Mouse (Mus musculus) megakaryocyte progenitor cell, adult 5-6 weeks (primary cell): ENCODE results near the gene Sqor. TPM values are rescaled to one million over a fixed set of nuclear protein-coding genes. Genes with fewer than 3 reads are reported as not detected.

Experiments used
- ATAC-seq: replicated peaks from 2 replicates; pipeline ENCODE4 v1.8.0; 2016; ENCODE audit warnings: mild to moderate bottlenecking, moderate TSS enrichment, inconsistent platforms; ENCODE audit not compliant: poor library complexity
- total RNA-seq, 2 experiments: library from RNA; stranded (forward) in 1 of 2; stranded (reverse) in 1 of 2; fragments of 157-497, 149-512 nt in 1 of 2; fragments of 200-1000 nt in 1 of 2; gene quantifications; 2 replicates each; pipeline versions ENCODE4 v1.2.3 to v1.2.4; 2015 to 2017

Gene Sqor
- 29.5 and 34.6 TPM in 2 replicates for total RNA-seq (2015)
- total RNA-seq (2017): 35.5 and 41.0 TPM in 2 replicates

DNA sequence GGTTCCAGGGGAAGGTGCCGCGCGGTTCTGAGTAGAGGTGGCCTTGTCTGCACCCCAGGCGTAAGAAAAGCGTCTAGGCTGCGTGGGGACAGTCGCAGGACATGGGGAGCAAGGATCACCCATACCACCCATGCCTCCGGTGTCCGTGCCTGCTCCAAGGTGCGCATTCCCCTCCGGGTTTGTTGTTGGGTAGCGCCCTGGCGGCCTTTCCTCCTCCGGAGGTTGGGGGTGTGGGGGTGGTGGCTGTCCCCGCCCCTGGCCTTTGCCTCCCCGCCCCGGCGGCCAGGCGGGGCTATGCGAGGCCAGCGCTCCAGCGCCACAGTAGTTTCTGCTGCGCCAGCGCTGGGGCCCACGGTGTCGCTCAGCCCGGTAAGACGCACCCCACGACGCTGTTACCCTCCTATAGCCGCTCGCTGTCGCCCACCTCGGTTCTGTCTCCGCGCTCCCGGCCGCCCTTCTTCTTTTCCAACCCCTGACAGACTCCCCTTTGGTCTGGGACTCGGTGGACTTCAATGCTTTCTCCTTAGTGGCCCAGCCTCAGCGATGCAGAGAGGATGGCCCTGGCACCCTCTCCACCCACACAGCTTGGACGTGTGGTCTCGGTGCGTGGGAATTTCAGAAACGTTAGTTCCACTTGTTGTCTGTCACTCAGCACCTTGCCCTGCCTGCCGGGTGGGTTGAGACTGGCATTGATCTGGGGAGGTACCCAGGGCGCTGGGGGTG lies at the start of gene Sqor:
TSS of gene Sqor (plus strand) at position 167 of the 723 bp plus-strand sequence.
- ATAC-seq: peak; percentile 89

DNA sequence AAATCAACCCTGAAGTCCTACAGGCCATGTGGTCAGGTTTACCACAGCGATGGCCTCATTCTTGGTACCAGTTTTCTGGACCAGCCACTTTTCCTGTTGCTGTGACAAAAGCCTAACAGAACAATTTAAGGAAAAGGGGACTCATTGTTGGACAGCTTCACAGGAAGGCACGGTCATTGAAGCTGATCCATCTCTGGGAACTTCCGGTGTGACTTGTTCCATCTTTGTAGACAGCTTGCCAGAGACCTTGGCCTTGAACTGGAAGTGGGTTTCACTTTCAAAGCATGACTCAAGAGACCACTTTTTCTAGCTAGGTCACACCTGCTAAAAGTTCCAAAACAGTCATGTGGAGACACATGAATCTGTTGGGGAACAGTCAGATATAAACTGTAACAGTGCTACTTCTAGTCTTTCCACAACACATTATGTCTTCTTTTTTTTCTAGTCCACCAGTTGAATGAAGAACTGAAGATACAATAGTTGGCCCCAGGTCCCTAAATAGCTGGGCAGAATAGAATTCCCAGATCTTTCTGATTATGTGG lies 48.7 kb upstream of the Sqor start:
- ATAC-seq: no peak

DNA sequence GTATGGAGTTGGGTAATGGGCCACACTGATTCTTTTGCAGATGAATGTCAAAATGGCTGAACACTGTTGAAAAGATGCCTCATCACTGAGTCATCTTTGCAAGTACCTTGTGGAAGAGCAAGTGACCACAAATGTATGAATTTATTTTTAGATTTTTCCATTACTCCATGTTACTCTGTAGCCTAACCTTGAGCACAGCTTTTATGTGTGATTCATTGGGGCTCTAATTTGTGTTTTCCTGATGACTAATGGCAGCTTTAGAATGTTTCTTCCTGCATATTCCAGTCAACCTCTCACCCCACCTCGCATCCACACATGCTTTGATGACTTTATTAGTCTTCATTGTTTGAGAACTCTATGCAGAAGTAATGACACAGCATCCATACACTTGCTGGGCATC lies 45.8 kb upstream of the Sqor start:
- no peak for ATAC-seq

DNA sequence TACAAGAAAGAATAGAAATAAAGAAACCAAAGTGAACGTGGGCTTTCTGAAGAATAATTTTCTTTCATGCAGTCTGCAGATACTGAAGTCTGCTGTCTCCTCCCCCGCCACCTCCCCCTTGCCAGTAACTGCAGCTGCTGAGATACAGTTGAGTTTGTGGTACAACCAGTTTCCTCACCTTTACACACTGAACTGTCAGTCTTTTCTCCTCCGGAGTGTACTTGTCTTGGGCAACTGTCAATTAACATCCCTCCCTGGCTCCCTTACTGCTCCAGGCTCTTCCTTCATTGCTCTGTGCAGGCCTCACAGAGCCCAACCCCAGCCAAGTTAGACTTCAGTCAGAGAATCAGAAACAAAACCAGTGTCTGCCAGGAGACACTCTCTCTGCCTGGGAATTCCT lies 44.5 kb upstream of the Sqor start:
- ATAC-seq: peak; percentile 44

DNA sequence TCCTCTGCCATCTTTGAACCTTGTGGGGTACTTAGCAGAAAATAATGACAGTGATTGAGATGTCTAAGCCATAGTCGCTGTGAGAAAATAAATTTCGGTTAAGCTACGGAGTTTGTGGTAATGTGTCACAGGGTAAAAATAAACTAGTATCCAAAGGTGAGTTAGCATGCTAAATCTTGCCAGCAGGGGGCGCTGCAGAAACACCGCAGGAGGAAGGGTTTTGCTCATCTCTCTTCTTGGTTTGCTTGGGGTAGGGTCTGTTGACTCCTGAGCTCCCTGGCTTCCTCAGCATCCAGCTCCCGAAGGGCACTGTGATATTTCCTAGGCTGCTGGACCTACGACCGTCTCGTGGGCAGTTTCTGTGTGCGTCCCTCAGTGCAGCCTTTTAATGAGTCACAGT lies 39.4 kb upstream of the Sqor start:
- ATAC-seq: peak; percentile 73

DNA sequence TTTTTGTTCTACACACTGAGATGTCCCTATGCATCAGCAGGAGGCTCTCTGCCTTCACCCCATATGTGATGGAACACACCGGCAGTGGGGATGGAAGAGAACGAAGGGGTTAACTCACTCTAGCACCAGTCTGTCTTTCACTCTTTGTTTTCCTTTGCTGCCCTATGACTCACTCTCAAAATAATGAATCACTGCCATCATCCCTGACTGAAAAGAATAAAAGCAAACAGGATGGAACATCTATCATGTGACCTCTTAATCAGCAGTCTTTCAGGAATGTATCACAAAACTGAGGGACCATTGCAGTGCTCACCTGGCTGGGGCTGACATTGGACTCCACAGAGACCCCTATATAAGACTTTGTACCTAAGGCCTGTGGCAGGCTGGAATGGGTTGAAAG lies 33.6 kb upstream of the Sqor start:
- ATAC-seq: no peak

DNA sequence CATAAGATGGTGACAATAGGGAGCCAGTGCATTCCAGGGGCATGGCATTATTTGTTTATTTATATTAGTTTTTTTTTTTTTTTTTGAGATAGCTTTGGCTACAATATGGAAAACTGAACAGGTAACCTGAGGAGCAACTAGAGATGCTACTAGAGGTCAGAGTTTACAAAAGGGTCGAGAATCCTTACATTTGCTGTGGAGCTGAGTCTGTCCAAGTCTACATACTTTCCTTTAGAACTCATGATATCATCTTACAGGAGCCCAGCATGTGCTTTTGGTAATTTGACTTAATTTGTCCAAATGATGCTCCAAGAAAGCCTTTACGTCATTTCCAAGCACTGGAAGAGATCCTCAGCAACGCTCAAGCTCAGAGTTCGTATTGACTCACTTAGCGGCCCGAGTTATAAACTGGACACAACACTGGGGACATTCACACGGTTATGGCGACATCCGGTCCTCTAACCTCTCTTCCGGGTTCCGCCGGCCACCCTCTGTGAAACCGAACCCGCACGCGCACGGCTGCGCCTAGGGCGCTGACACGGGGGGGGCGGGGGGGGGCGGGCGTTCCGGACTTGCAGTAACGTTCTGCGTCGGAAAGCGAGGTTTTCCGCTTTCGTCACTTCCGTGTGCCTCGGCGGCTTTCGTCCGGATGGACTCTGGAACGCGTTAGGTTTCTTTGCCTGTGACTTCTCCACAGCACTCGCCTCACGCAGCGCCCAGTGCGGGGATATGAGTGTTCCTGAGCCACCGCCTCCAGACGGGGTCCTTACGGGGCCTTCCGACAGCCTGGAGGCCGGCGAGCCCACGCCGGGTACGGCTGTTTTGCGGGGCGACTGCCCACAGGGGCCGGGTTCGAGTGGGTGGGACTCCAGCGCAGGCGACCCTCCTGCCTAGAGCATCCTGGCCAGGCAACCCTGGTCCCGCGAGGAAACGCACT lies 26.9 kb upstream of the Sqor start, which contains the start of gene Bloc1s6:
TSS of gene Bloc1s6 (plus strand) at position 610 of the 937 bp plus-strand sequence.
- peak; percentile 94 for ATAC-seq

DNA sequence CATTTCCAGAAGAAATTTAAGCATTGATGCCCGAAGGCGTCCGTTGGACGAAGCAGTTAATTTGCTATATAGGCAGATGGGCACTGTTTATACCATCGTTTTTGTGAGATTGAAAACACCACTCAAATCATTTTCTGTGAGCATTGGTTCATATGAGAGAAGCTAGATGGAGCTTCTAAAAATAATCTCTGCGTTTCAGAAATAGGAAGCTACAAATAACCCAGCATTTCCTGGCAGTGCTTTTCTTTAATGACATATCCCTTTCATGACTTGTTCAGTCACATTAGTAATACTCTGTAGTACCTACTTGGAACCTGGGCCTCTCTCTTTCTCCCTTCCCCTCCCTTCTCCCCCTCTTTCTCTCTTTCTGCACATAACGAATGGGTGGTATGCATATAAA lies 26.0 kb upstream of the Sqor start:
- ATAC-seq: no peak; the same call in 1 of the 2 replicates

DNA sequence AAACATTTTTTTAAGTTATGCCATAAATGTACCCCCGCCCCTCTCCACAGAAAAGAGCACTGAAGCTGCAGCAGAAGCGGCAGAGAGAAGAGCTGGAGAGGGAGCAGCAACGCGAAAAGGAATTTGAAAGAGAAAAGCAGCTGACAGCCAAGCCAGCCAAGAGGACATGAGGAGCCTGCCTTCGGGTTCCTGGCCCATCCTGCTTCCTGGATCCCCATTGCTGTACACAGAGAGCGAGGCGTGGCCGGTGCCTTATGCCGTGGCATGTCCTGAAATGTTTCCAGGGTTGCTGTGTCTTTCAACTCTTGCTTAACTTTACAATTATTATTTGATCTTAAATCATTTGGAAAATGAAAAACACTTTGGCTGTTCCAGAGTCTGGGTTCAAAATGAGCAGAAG lies 18.6 kb upstream of the Sqor start:
- ATAC-seq: no peak

DNA sequence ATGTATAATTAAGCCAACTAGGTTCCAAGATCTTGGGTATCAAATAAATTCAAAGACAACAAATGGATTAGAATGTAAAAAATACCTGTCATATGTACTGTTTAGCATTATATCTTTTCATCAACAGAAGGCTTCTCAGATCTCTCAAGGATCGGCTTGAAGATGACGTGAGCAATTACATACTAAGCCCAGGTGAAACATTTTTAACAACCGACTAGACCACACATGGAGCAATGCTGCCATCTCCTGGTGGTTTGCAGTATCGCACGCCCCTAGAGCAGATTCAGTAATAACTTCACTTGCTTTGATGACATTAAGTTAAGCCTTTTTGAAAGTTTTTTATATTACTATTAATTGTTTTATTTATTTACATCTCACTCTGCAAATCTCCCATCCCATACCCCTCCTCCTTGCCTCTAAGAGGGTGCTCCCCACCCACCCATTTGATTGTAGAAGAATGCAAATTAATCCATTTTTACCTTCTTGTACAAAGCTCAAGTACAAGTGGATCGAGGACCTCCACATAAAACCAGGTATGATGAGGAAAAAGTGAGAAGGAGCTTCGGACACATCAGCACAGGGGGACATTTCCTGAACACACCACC lies 11.2 kb upstream of the Sqor start:
- ATAC-seq: peak; percentile 99

DNA sequence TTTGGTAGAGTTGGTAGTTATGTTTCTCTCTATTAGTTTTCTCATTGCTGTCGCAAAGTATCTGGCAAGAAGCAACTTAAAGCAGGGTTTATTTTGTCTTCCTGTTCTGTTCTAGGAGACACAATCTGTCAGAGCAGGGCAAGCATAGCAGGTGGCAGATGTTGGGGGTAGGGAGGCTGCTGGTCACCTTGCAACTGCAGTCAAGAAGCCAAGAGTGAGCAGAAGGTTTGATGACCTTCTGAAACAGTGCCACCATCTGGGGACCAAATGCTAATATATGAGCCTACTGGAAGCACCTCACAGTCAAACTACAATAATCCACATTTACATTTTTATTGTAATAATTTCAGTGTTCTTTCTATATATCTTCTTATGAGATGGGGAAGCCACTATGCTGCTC lies 5.2 kb upstream of the Sqor start:
- ATAC-seq: no peak

DNA sequence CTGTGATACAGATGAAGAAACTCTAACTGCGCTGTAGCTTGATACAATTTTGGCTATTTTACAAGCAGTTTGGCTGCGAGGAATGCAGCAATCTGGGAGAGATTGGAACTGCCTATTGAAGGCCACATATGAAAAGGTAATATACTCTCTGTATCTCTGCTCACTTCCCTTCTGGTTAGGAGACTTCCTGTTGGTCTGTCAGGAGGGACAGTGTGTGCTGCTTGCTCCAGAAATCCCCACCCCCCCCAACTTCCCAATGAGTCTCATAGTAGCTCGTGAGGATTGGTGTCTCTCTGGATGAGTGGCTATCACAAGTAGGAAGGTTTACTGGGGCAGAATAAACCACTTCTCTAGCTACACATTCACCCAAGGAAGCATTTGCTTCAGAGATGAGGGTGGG lies 2.0 kb upstream of the Sqor start:
- ATAC-seq: 0 out of 2 replicates have a peak, but pooled peaks have one; percentile 9

DNA sequence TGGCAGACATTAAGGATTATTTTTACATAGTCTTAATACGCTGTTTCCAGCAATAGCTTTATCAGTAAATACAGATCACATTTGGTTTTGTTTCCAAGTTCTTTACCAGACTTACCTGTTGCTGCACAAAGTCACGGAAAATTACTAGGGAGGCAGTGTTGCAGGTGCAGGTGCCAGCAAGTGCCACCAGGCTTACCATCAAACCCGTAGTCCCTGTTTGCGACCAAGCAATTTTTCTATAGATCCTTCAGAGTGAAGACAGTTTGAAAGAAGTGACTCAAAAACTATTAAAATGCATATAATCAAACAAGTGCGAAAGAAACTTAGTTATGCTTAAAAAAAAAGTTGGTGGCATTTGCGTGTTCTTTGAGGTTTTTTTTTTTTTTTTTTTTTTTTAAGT lies 511 bp upstream of the Sqor start:
- peak; percentile 30; the same call in 1 of the 2 replicates for ATAC-seq

DNA sequence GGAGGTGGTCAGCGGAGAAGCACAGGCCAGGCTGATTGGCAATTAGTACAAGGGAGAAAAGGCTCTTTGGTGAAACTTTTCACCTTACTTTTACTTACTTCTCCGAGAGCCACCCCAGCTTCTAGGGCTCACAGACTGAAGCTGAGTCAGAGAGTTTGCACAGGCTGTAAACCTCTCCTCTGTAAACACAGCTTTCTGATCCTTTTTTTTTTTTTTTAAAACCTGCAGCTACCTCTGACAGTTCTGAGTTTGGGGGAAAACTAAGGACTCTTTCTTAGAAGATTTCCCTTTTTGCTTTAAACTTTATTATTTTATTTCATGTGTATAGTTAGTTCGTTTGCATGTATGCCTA lies 733 bp downstream of the Sqor start:
- no peak for ATAC-seq

DNA sequence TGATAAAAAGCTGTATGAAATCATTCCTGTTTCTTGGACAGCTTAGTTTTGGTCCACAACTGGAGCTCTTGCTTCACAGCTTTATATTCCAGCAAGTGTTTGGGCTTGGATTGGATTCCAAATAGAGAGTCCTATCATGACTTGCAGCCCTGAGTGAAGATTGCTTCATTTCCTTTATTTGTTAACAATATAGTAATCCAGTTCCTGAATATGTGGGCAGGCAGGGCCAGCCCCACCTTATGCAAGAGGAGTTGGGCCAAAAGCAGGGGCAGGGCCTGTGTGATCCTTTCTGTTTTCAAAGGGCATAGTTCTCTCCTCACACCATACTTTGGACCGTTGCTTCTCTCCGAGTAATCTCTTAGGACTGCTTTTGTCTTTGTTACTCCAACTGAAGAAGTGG lies 6.0 kb downstream of the Sqor start:
- peak; percentile 98 for ATAC-seq

DNA sequence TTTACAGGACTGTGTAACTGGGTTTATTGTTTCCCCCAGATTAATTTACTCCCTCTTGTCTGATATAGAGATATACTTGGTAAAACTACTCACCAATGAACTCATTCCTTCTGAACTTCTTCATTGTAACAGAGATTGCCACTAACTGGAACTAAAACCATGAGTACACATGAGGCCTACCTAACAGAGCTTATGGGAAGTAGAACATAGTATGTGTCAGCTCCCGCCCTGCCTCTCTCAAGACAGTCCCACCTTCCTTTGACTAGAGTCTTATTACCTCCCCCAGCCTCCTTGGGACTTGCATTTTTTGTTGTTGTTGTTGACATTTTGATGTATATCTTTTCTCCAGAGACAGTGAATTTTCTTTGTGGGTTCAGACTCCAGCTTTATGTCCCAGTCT lies 7.9 kb downstream of the Sqor start:
- ATAC-seq: no peak

DNA sequence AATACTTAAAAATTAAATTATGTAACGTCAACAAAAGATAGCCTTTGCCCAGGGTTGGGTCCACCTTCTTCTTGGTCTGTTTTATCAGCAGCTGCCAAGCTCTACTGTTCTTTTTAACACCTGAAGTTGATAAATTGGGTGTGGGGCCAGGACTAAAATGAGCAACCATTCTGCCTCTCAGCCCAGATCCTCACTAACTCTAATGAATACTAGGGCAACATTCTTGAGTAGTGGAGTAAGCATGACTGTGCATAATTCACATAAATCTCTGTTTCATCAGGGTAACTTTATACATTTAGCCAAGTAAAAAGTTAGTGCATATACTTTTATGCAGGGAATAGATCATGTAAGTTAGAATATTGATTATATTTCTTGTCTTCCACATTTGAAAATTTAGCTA lies 10.5 kb downstream of the Sqor start:
- no peak for ATAC-seq

DNA sequence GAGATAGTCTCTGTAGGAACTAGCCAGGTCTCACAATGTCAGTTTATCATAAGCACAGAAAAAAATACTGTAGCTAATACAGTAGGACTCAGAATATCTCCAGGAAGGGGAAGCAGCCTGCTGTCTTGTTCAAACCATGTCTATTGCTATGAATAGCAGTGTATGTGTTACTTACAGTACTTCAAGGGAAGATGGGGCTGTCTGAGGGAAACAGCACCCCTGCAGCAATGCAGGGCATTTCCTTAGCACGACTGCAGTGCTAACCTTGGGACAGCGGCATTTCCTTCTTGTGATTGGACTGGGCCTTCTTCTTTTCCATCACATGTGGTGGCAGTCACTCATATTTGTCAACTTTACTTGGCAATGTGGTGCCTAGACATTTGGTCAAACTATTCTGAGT lies 11.8 kb downstream of the Sqor start:
- peak; percentile 15; the same call in 1 of the 2 replicates for ATAC-seq

DNA sequence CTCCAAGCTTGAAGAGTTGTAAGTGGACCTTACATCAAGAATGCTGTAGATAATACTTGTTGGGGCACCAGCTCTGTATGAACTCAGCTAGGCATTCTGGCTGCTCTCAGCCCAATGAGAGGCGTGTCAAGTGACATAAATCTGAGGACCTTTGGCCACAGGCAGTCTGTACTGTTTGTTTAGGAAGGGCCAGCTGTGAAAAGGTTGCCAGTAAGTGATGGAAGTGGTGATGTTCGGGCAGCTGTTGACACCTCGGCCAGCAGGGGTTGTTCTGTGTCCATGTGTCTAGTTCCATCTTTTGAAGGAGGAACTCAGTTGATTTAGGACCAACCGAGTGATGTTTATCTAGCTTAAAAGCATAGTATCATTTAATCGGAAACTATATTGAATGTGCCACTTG lies 14.9 kb downstream of the Sqor start:
- ATAC-seq: no peak

DNA sequence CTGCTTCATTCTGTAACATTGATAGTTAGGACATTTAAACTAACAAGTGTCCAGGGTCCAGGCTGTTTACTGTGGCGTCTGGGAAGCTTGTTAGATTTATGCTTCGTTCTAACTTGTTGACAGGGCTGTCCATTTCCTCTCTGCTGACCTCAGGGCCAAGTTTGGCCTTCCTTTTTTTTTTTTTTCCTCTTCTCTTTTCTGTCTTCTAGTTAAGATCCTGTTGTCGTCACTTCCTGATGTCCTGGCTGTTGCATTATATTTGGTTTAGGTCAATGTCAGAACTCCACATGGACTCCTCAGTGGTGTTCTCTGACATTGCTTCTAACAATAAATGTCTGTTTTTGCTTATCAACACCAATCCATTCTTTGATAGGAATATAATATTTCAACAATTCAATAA lies 15.4 kb downstream of the Sqor start:
- peak; percentile 47 for ATAC-seq
